Mouse (Mus musculus) B cell, adult 62 days (primary cell): ENCODE data around the gene Olfr1263. TPM values are rescaled to one million over a fixed set of nuclear protein-coding genes. Genes with fewer than 3 reads are reported as not detected.

Experiments used
- total RNA-seq: library from RNA; stranded (reverse); gene quantifications from 4 replicates; pipeline ENCODE4 v1.2.4, GENCODE M21; 2023

The Olfr1263 gene
- not detected in 4 replicates for total RNA-seq

GRCm38 (mm10) chr2:90011831-90012230, at the start of gene Olfr1263:
Gene Olfr1263, plus strand, starts transcription at chr2:90012131.

DNA sequence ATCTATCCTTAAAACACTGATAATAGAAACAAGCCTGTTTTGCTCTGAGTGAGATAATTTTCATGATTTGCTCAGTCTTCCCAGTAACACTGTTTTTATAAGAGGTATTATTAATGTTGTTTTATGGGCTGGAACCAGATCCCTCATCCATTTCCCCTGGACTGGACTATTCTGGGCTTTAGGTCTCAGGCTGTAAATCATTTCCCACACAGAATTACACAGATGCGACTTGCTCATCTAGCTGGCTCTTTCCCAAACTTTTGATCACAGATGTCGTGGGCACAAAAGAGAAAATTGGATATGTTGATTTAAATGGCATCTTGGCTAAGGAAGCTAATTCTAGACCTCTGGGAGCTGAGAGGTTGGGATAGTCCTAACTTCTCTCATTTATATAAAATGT, 37.7 kb upstream of the Olfr1263 start, which contains the start of gene Olfr1260:
Olfr1260 (plus strand) TSS at position 157 of the 400 bp plus-strand sequence.

DNA sequence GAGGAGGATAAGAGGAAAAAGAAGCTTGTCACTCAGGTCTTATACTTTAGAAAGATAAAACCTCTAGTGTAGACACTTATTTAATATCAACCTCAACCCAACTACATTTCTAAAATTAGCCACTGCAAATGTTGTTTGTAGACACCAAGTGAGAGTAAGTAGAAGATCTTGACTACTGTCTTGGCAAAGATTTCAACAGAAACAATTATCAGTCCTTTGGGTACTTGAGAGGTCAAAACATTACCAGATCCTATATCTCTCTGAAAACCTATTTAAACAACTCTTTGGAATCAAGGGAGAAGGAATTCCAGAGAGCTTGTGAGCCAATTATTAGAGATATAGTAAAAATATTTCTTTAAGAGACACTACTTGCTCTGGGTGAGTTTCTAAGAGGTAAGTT, 21.0 kb upstream of the Olfr1263 start, which contains the start of gene Olfr1261:
Olfr1261 (plus strand) TSS at position 301 of the 400 bp plus-strand sequence.

GRCm38 (mm10) chr2:89999845-90000244, 12.1 kb upstream of the Olfr1263 start, which contains the start of gene Olfr1262:
Gene Olfr1262, plus strand, starts transcription at chr2:90000145.

GRCm38 (mm10) chr2:90025477-90025876, 13.5 kb downstream of the Olfr1263 start, which contains the start of gene Olfr1264:
Gene Olfr1264, minus strand, starts transcription at chr2:90025577.

GRCm38 (mm10) chr2:90035037-90035436, 23.1 kb downstream of the Olfr1263 start, which contains the start of gene Olfr1265:
Gene Olfr1265, plus strand, starts transcription at chr2:90035337.

DNA sequence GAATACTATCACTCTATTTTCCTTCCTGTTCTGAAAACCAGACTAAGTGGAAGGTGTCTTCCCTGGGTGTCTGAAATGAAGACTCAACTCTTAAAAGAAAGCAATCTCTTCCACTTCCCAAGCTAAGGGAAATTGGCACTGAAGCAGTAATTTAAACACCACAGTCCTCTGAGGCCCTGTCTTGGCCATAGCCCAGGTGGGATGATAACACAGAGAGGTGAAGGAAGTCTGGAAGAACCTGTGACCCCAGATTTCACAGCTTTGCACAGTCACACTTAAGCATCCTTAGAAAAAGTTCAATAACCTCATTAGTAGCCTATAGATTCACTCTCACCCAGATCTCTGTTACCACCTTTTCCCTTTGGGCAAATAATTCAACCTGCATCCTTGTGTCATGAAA, 51.6 kb downstream of the Olfr1263 start, which contains the start of gene Olfr140:
Olfr140 (minus strand) TSS at position 101 of the 400 bp plus-strand sequence.

Other genes starting within 250 kb of the Olfr1263 start
- gene Olfr1254, start 218.5 kb upstream of the Olfr1263 start, total RNA-seq, result not detected in 4 replicates
- not detected in 4 replicates for gene Olfr1255, start 200.1 kb upstream of the Olfr1263 start, total RNA-seq
- gene Olfr1256, start 170.6 kb upstream of the Olfr1263 start, total RNA-seq, result not detected in 4 replicates
- gene Olfr48, start 163.9 kb upstream of the Olfr1263 start, total RNA-seq, result not detected in 4 replicates
- not detected in 4 replicates for gene Olfr1257, start 133.7 kb upstream of the Olfr1263 start, total RNA-seq
- gene Olfr1258, start 84.8 kb upstream of the Olfr1263 start, total RNA-seq, result not detected in 4 replicates
- gene Olfr1259, start 63.5 kb upstream of the Olfr1263 start, total RNA-seq, result not detected in 4 replicates
- gene Olfr1260, start 37.8 kb upstream of the Olfr1263 start, total RNA-seq, result not detected in 4 replicates
- gene Olfr1261, start 20.9 kb upstream of the Olfr1263 start, total RNA-seq, result not detected in 4 replicates
- gene Olfr1262, start 12.0 kb upstream of the Olfr1263 start, total RNA-seq, result not detected in 4 replicates
- not detected in 4 replicates for gene Olfr1264, start 13.4 kb downstream of the Olfr1263 start, total RNA-seq
- 0.09 TPM in 1 of 4 replicates, not detected in the others for gene Olfr1265, start 23.2 kb downstream of the Olfr1263 start, total RNA-seq
- gene Olfr140, start 51.5 kb downstream of the Olfr1263 start, total RNA-seq, result not detected in 4 replicates
- not detected in 4 replicates for gene Olfr1269, start 109.3 kb downstream of the Olfr1263 start, total RNA-seq
- gene Olfr32, start 130.2 kb downstream of the Olfr1263 start, total RNA-seq, result not detected in 4 replicates
- not detected in 4 replicates for gene Olfr1270, start 141.0 kb downstream of the Olfr1263 start, total RNA-seq
- gene Olfr1506, start 212.4 kb downstream of the Olfr1263 start, total RNA-seq, result 0.24 to 0.72 TPM (median 0.38 TPM) in 4 replicates
- gene Olfr142, start 245.5 kb downstream of the Olfr1263 start, total RNA-seq, result not detected in 4 replicates